Mouse (Mus musculus): ENCODE results near the gene Ap3b1. TPM values are rescaled to one million over a fixed set of nuclear protein-coding genes. Genes with fewer than 3 reads are reported as not detected.
A peak's percentile ranks its signal among the peaks of the same experiment; 100 is the strongest.

Gene Ap3b1
- total RNA-seq, 2 experiments from 2014 or later: 36.1 to 39.3 TPM

- peak; percentile 15 for DNase-seq
Observed at GRCm38 (mm10) chr13:94595701-94596361, 237.1 kb downstream of the Ap3b1 start.

GRCm38 (mm10) chr13:94596386-94597033, 237.8 kb downstream of the Ap3b1 start:
- no peak for DNase-seq

DNA sequence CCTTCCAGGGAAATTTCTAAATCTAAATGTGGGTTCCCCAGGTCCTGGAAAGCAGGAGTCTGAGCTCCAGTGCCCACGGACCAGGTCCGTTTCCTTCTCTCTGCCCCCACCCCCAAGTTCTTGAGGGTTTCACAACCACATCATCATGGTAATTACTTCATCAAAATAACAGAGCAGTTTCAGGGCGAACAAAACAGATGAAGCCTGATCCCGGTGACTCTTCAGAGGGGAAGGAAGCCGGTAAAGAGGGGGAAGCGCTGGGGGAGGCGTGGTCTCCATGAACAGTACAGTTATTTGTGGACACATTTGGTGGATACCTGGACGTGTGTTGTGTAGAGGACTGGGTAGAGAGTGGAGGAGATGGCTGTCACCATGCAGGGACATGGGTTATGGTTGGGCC, 241.0 kb downstream of the Ap3b1 start:
- DNase-seq: no peak

- DNase-seq: no peak
Observed at GRCm38 (mm10) chr13:94607035-94607860, 248.5 kb downstream of the Ap3b1 start.

DNA sequence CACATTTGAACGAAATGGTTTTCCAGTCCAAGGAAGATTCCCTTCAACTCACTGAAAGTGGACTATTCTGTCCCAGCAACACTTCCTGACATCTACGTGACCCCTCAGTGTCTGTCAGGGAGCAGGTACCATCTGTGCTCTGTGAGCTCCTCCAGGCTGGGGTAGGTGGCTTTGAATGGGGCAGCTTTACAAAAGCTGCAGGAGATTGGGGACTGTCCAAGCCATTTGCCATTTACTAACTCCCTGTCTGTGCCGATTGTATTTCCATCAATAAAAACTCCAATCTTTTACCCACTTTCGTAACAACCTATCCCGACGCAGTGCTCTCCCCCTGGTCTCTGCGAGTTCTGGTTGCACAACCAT, 249.1 kb downstream of the Ap3b1 start:
- DNase-seq: no peak

GRCm38 (mm10) chr13:94608420-94608831, 249.7 kb downstream of the Ap3b1 start:
- DNase-seq: no peak

- DNase-seq: no peak
Observed at GRCm38 (mm10) chr13:94608947-94609346, 250.2 kb downstream of the Ap3b1 start.

Small RNAs within 50 kb of the gene (microRNA-seq; reads per million reads assigned to microRNA genes)
- not detected for gene Gm25109

Other genes with a start within 250 kb of the Ap3b1 start
- 10 to 100 TPM; 39.2 to 45.3 TPM for gene Scamp1, start 73.1 kb upstream of the Ap3b1 start, total RNA-seq (2021)